14 mouse cellular contexts compared by ENCODE assay signal in the genomic region with DNA sequence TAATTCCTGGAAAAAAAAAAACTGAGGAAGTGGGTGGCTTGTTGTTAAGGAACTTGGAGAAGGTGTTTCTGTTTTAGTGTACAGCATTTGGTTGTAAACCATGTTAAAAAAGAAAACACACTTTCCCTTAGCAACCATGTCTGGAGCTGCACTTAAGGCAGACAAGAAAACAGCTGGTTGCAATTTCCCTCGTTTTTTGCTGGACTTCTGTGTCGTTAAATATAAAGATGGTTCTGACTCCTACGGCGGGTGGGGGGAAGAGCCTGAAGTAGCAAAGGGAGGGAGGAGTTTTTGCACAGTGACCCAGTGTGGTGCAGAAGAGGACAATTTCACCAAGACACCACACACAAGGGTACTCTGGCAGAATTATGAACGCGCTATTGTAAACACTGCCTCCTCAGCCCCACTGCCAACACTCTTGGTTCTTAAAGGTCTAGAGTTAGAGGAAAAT.
DNase-seq lines count a peak whose midpoint lies in the region; ATAC-seq and TF ChIP-seq lines count a peak whose summit lies in the region.
"Had no signal": no experiment of that assay in that cellular context is flagged by ENCODE, and none has a peak within 500 bp of the region (broad histone marks: within the 10 kb centered on the region; RNA-seq: fewer than 3 reads in every experiment).

No protein-coding gene starts in this region.

- peaks cover 4% of the 10 kb centered on the region; the same call in 1 of the 2 replicates for H3K9me3 ChIP-seq in megakaryocyte, embryonic 14.5 days
- H3K9me3 ChIP-seq in stomach, postnatal 0 days (ENCODE audit: control insufficient read depth, low read length) = no peaks in the 10 kb centered on the region
- no peaks in the 10 kb centered on the region for H3K9me3 ChIP-seq in midbrain, embryonic 13.5 days
- H3K9me3 ChIP-seq: hindbrain, embryonic 15.5 days; liver, embryonic 13.5 days; midbrain, embryonic 12.5 days had no signal

- ATAC-seq in megakaryocyte, adult 5-6 weeks (ENCODE audit: poor library complexity, severe bottlenecking) = no peak
- peak; percentile 9 to 59; a peak in 2 of 4 replicates for ATAC-seq in hematopoietic stem cell, adult 5-6 weeks (replicated peaks in 1 of 2; ENCODE audit: insufficient read depth in 1 of 2, low FRiP score in 2 of 2, low TSS enrichment in 1 of 2, low read depth in 1 of 2, poor library complexity in 2 of 2, severe bottlenecking in 2 of 2)
- ATAC-seq in stomach, postnatal 0 days (ENCODE audit: low FRiP score, low TSS enrichment) = 0 out of 2 replicates have a peak, but pooled peaks have one; percentile 24
- no peak for ATAC-seq in midbrain, embryonic 13.5 days

- no peak overlapping the region for H3K27ac ChIP-seq in stomach, postnatal 0 days (replicated peaks)
- H3K27ac ChIP-seq in midbrain, embryonic 13.5 days = no peak overlapping the region
- H3K27ac ChIP-seq: hindbrain, embryonic 15.5 days; liver, embryonic 13.5 days; midbrain, embryonic 12.5 days had no signal

- DNase-seq in embryo, embryonic 11.5 days (ENCODE audit: low read depth, low spot score) = peak; percentile 23
- DNase-seq in stomach, postnatal 0 days (ENCODE audit: low spot score) = no peak
- DNase-seq in lung, postnatal 4 days = no peak
- DNase-seq: adrenal gland, postnatal 14 days; cerebellum, postnatal 14 days; kidney, adult 2 months; liver, embryonic 13.5 days had no signal

- H3K4me1 ChIP-seq in megakaryocyte, embryonic 14.5 days = peaks cover 47% of the 10 kb centered on the region
- no peaks in the 10 kb centered on the region for H3K4me1 ChIP-seq in stomach, postnatal 0 days (replicated peaks; ENCODE audit: control insufficient read depth, insufficient read depth)
- no peaks in the 10 kb centered on the region for H3K4me1 ChIP-seq in midbrain, embryonic 13.5 days (replicated peaks)
- H3K4me1 ChIP-seq: hindbrain, embryonic 15.5 days; liver, embryonic 13.5 days; midbrain, embryonic 12.5 days had no signal

- H3K27me3 ChIP-seq in megakaryocyte, embryonic 14.5 days (replicated peaks) = no peaks in the 10 kb centered on the region
- no peaks in the 10 kb centered on the region for H3K27me3 ChIP-seq in stomach, postnatal 0 days (ENCODE audit: control insufficient read depth, insufficient read depth, low read length)
- H3K27me3 ChIP-seq in midbrain, embryonic 13.5 days = no peaks in the 10 kb centered on the region
- H3K27me3 ChIP-seq: hindbrain, embryonic 15.5 days; liver, embryonic 13.5 days; midbrain, embryonic 12.5 days had no signal

- H3K4me2 ChIP-seq in stomach, postnatal 0 days (replicated peaks; ENCODE audit: low read depth) = no peak overlapping the region
- no peak overlapping the region for H3K4me2 ChIP-seq in midbrain, embryonic 13.5 days (replicated peaks)
- H3K4me2 ChIP-seq: hindbrain, embryonic 15.5 days; liver, embryonic 13.5 days; midbrain, embryonic 12.5 days had no signal

- TF ChIP-seq CTCF in stomach, postnatal 0 days (IDR thresholded peaks at IDR 0.05; ENCODE audit: low read depth) = no peak

- 56% methylated on average over 6 of the region's 6 CpGs for WGBS in stomach, postnatal 0 days
- WGBS in midbrain, embryonic 13.5 days = 81% methylated on average over 6 of the region's 6 CpGs

- no peak overlapping the region for H3K9ac ChIP-seq in stomach, postnatal 0 days (ENCODE audit: low read length)
- H3K9ac ChIP-seq in midbrain, embryonic 13.5 days (replicated peaks) = no peak overlapping the region
- H3K9ac ChIP-seq: hindbrain, embryonic 15.5 days; liver, embryonic 13.5 days; midbrain, embryonic 12.5 days had no signal

- TF ChIP-seq EP300 in stomach, postnatal 0 days (optimal IDR thresholded peaks at IDR 0.05) = no peak

- H3K4me3 ChIP-seq in megakaryocyte, embryonic 14.5 days (replicated peaks) = peak overlapping the region; percentile 50
- H3K4me3 ChIP-seq in stomach, postnatal 0 days (ENCODE audit: low read depth, low read length) = no peak overlapping the region
- no peak overlapping the region for H3K4me3 ChIP-seq in midbrain, embryonic 13.5 days (replicated peaks)
- H3K4me3 ChIP-seq: hindbrain, embryonic 15.5 days; liver, embryonic 13.5 days; midbrain, embryonic 12.5 days; myocyte had no signal

- peaks cover 4% of the 10 kb centered on the region for H3K36me3 ChIP-seq in megakaryocyte, embryonic 14.5 days (replicated peaks; ENCODE audit: low read length)
- no peaks in the 10 kb centered on the region for H3K36me3 ChIP-seq in stomach, postnatal 0 days (ENCODE audit: control insufficient read depth, insufficient read depth, low read length)
- H3K36me3 ChIP-seq in midbrain, embryonic 13.5 days = no peaks in the 10 kb centered on the region
- H3K36me3 ChIP-seq: hindbrain, embryonic 15.5 days; liver, embryonic 13.5 days; midbrain, embryonic 12.5 days had no signal

Comparison
In these comparisons a context has a peak if more than half of its experiments do, and no peak if none do; other contexts are left out.
1. ATAC-seq: peak in hematopoietic stem cell, adult 5-6 weeks (2 of 2) and stomach, postnatal 0 days (single experiment); none in megakaryocyte, adult 5-6 weeks (single experiment) and midbrain, embryonic 13.5 days (single experiment).